Mouse (Mus musculus): Measurements from ENCODE around the gene Mef2b. TPM values are rescaled to one million over a fixed set of nuclear protein-coding genes. Genes with fewer than 3 reads are reported as not detected.

Gene Mef2b
- not detected in 2 replicates for polyA plus RNA-seq (2015; fragmentation: Nextera tagmentation; extraction: Ambion mirVana)

GRCm38 (mm10) chr8:70139026-70139857 is at the start of gene Mef2b, which contains the start of the genes Rfxank and Borcs8:
TSS of gene Mef2b (plus strand) at chr8:70139711.
TSS of gene Rfxank (minus strand) at chr8:70139154.
TSS of gene Borcs8 (plus strand) at chr8:70139499.
- Histone ChIP-seq H3K9ac (ENCODE audit: low read depth, low read length) (peak within 1 kb of the TSS; percentile 86), H3K27me3 (ENCODE audit: control insufficient read depth, insufficient read depth, low read depth, low read length) (no peaks in the 10 kb centered on the region), H3K4me1 (ENCODE audit: control insufficient read depth, low read depth, low read length) (peaks cover 21% of the 10 kb centered on the region), H3K4me3 (ENCODE audit: low read depth, low read length) (peak within 1 kb of the TSS; percentile 93), H3K36me3 (ENCODE audit: control insufficient read depth, insufficient read depth) (peaks cover 10% of the 10 kb centered on the region), H3K9me3 (replicated peaks; ENCODE audit: control insufficient read depth, low read length) (no peaks in the 10 kb centered on the region), H3K27ac (ENCODE audit: low read length) (peak within 1 kb of the TSS; percentile 96), H3K4me2 (ENCODE audit: low read depth, low read length) (peak within 1 kb of the TSS; percentile 84)
- peak; percentile 97 for ATAC-seq (ENCODE audit: low read depth)
- WGBS (ENCODE audit: insufficient replicate concordance) = under 1% methylated on average over 46 of the region's 46 CpGs

GRCm38 (mm10) chr8:70092786-70093185 is 46.7 kb upstream of the Mef2b start:
- Histone ChIP-seq H3K4me3 (ENCODE audit: low read depth, low read length) (no peak overlapping the region), H3K9ac (ENCODE audit: low read depth, low read length) (no peak overlapping the region), H3K4me1 (ENCODE audit: control insufficient read depth, low read depth, low read length) (no peaks in the 10 kb centered on the region), H3K27ac (ENCODE audit: low read length) (no peak overlapping the region), H3K4me2 (ENCODE audit: low read depth, low read length) (no peak overlapping the region), H3K27me3 (ENCODE audit: control insufficient read depth, insufficient read depth, low read depth, low read length) (peaks cover 28% of the 10 kb centered on the region), H3K9me3 (replicated peaks; ENCODE audit: control insufficient read depth, low read length) (no peaks in the 10 kb centered on the region), H3K36me3 (ENCODE audit: control insufficient read depth, insufficient read depth) (no peaks in the 10 kb centered on the region)
- WGBS (ENCODE audit: insufficient replicate concordance) = 49% methylated on average over 8 of the region's 8 CpGs
- ATAC-seq (ENCODE audit: low read depth) = no peak

GRCm38 (mm10) chr8:70099276-70099675 is 40.2 kb upstream of the Mef2b start:
- WGBS (ENCODE audit: insufficient replicate concordance) = 53% methylated on average over 8 of the region's 8 CpGs
- no peak for ATAC-seq (ENCODE audit: low read depth)
- H3K4me2 ChIP-seq (ENCODE audit: low read depth, low read length) = no peak overlapping the region

GRCm38 (mm10) chr8:70100241-70100640 is 39.3 kb upstream of the Mef2b start:
- WGBS (ENCODE audit: insufficient replicate concordance) = 57% methylated on average over 8 of the region's 8 CpGs
- Histone ChIP-seq H3K36me3 (ENCODE audit: control insufficient read depth, insufficient read depth) (no peaks in the 10 kb centered on the region), H3K4me2 (ENCODE audit: low read depth, low read length) (no peak overlapping the region), H3K9ac (ENCODE audit: low read depth, low read length) (no peak overlapping the region), H3K4me1 (ENCODE audit: control insufficient read depth, low read depth, low read length) (no peaks in the 10 kb centered on the region), H3K9me3 (replicated peaks; ENCODE audit: control insufficient read depth, low read length) (no peaks in the 10 kb centered on the region), H3K4me3 (ENCODE audit: low read depth, low read length) (no peak overlapping the region), H3K27me3 (ENCODE audit: control insufficient read depth, insufficient read depth, low read depth, low read length) (no peaks in the 10 kb centered on the region), H3K27ac (ENCODE audit: low read length) (no peak overlapping the region)
- no peak for ATAC-seq (ENCODE audit: low read depth)

More at GRCm38 (mm10) chr8:70099276-70099675, 40.2 kb upstream of the Mef2b start:
- no peaks in the 10 kb centered on the region for H3K9me3 ChIP-seq (replicated peaks; ENCODE audit: control insufficient read depth, low read length)
- H3K4me3 ChIP-seq (ENCODE audit: low read depth, low read length) = no peak overlapping the region
- no peaks in the 10 kb centered on the region for H3K27me3 ChIP-seq (ENCODE audit: control insufficient read depth, insufficient read depth, low read depth, low read length)
- H3K4me1 ChIP-seq (ENCODE audit: control insufficient read depth, low read depth, low read length) = no peaks in the 10 kb centered on the region
- no peak overlapping the region for H3K27ac ChIP-seq (ENCODE audit: low read length)
- no peak overlapping the region for H3K9ac ChIP-seq (ENCODE audit: low read depth, low read length)
- no peaks in the 10 kb centered on the region for H3K36me3 ChIP-seq (ENCODE audit: control insufficient read depth, insufficient read depth)

- no peak overlapping the region for H3K4me2 ChIP-seq (ENCODE audit: low read depth, low read length)
- no peaks in the 10 kb centered on the region for H3K4me1 ChIP-seq (ENCODE audit: control insufficient read depth, low read depth, low read length)
- WGBS (ENCODE audit: insufficient replicate concordance) = 14% methylated on average over 6 of the region's 6 CpGs
- no peak overlapping the region for H3K27ac ChIP-seq (ENCODE audit: low read length)
- H3K9me3 ChIP-seq (replicated peaks; ENCODE audit: control insufficient read depth, low read length) = no peaks in the 10 kb centered on the region
- no peak overlapping the region for H3K4me3 ChIP-seq (ENCODE audit: low read depth, low read length)
- no peaks in the 10 kb centered on the region for H3K36me3 ChIP-seq (ENCODE audit: control insufficient read depth, insufficient read depth)
- ATAC-seq (ENCODE audit: low read depth) = 0 out of 2 replicates have a peak, but pooled peaks have one; percentile 39
- H3K9ac ChIP-seq (ENCODE audit: low read depth, low read length) = no peak overlapping the region
- H3K27me3 ChIP-seq (ENCODE audit: control insufficient read depth, insufficient read depth, low read depth, low read length) = no peaks in the 10 kb centered on the region
Measured at GRCm38 (mm10) chr8:70104506-70104905, 35.0 kb upstream of the Mef2b start.

- H3K4me2 ChIP-seq (ENCODE audit: low read depth, low read length) = no peak overlapping the region
- 51% methylated on average over 7 of the region's 7 CpGs for WGBS (ENCODE audit: insufficient replicate concordance)
- H3K9ac ChIP-seq (ENCODE audit: low read depth, low read length) = no peak overlapping the region
- H3K27me3 ChIP-seq (ENCODE audit: control insufficient read depth, insufficient read depth, low read depth, low read length) = 0 out of 2 replicates have a peak, but pooled peaks cover under 1% of the 10 kb centered on the region
- no peak for ATAC-seq (ENCODE audit: low read depth)
- H3K9me3 ChIP-seq (replicated peaks; ENCODE audit: control insufficient read depth, low read length) = no peaks in the 10 kb centered on the region
- H3K4me1 ChIP-seq (ENCODE audit: control insufficient read depth, low read depth, low read length) = no peaks in the 10 kb centered on the region
- no peak overlapping the region for H3K4me3 ChIP-seq (ENCODE audit: low read depth, low read length)
- no peaks in the 10 kb centered on the region for H3K36me3 ChIP-seq (ENCODE audit: control insufficient read depth, insufficient read depth)
- H3K27ac ChIP-seq (ENCODE audit: low read length) = no peak overlapping the region
Measured at GRCm38 (mm10) chr8:70104922-70105321, 34.6 kb upstream of the Mef2b start.

GRCm38 (mm10) chr8:70110451-70110850 is 29.1 kb upstream of the Mef2b start:
- no peaks in the 10 kb centered on the region for H3K4me1 ChIP-seq (ENCODE audit: control insufficient read depth, low read depth, low read length)
- H3K4me2 ChIP-seq (ENCODE audit: low read depth, low read length) = no peak overlapping the region
- no peaks in the 10 kb centered on the region for H3K9me3 ChIP-seq (replicated peaks; ENCODE audit: control insufficient read depth, low read length)
- no peak overlapping the region for H3K9ac ChIP-seq (ENCODE audit: low read depth, low read length)
- H3K27ac ChIP-seq (ENCODE audit: low read length) = no peak overlapping the region
- 59% methylated on average over 2 of the region's 2 CpGs for WGBS (ENCODE audit: insufficient replicate concordance)
- no peak overlapping the region for H3K4me3 ChIP-seq (ENCODE audit: low read depth, low read length)
- H3K36me3 ChIP-seq (ENCODE audit: control insufficient read depth, insufficient read depth) = no peaks in the 10 kb centered on the region
- no peak for ATAC-seq (ENCODE audit: low read depth)
- peaks cover 49% of the 10 kb centered on the region for H3K27me3 ChIP-seq (ENCODE audit: control insufficient read depth, insufficient read depth, low read depth, low read length)

GRCm38 (mm10) chr8:70111192-70111795 is 28.2 kb upstream of the Mef2b start:
- H3K4me1 ChIP-seq (ENCODE audit: control insufficient read depth, low read depth, low read length) = no peaks in the 10 kb centered on the region
- peaks cover 52% of the 10 kb centered on the region for H3K27me3 ChIP-seq (ENCODE audit: control insufficient read depth, insufficient read depth, low read depth, low read length)
- H3K4me3 ChIP-seq (ENCODE audit: low read depth, low read length) = no peak overlapping the region
- no peak overlapping the region for H3K27ac ChIP-seq (ENCODE audit: low read length)
- no peak for ATAC-seq (ENCODE audit: low read depth)
- H3K4me2 ChIP-seq (ENCODE audit: low read depth, low read length) = no peak overlapping the region
- 37% methylated on average over 23 of the region's 23 CpGs for WGBS (ENCODE audit: insufficient replicate concordance)
- no peaks in the 10 kb centered on the region for H3K36me3 ChIP-seq (ENCODE audit: control insufficient read depth, insufficient read depth)
- no peak overlapping the region for H3K9ac ChIP-seq (ENCODE audit: low read depth, low read length)
- H3K9me3 ChIP-seq (replicated peaks; ENCODE audit: control insufficient read depth, low read length) = no peaks in the 10 kb centered on the region
